Mouse (Mus musculus) forebrain, embryonic 14.5 days (tissue): ENCODE measurements around the gene Myh7b. TPM values are rescaled to one million over a fixed set of nuclear protein-coding genes. Genes with fewer than 3 reads are reported as not detected.
A peak's percentile ranks its signal among the peaks of the same experiment; 100 is the strongest.

Experiments
- ATAC-seq: fragments of 200-750 bp; cut with Nextera tagmentation; 2 replicates; pipeline ENCODE4 v1.8.0; 2017; ENCODE audit warnings: mild to moderate bottlenecking, moderate library complexity
- DNase-seq: peaks from one replicate; pipeline ENCODE4 v3.0.0-alpha.2; 2015; ENCODE audit warnings: low spot score
- H3K27ac ChIP-seq: fragments of 300-500 bp; sonication (generic); 2 replicates; pipeline ENCODE4 v1.5.1; 2014; ENCODE audit warnings: low read depth, mild to moderate bottlenecking, control low read depth, low read length, moderate library complexity
- H3K27me3 ChIP-seq: fragments of 300-500 bp; sonication (generic); replicated peaks from 2 replicates; pipeline ENCODE4 v1.6.1; 2014; ENCODE audit warnings: low read length, control low read depth, mixed read lengths; ENCODE audit not compliant: control insufficient read depth, insufficient read depth
- H3K36me3 ChIP-seq: fragments of 300-500 bp; sonication (generic); 2 replicates; pipeline ENCODE4 v1.6.1; 2014; ENCODE audit warnings: low read length, control low read depth; ENCODE audit not compliant: control insufficient read depth, insufficient read depth
- H3K4me1 ChIP-seq: fragments of 300-500 bp; sonication (generic); 2 replicates; pipeline ENCODE4 v1.6.1; 2014; ENCODE audit warnings: antibody characterized with exemption, low read length, control low read depth; ENCODE audit not compliant: control insufficient read depth, insufficient read depth
- H3K4me2 ChIP-seq: fragments of 300-500 bp; sonication (generic); 2 replicates; pipeline ENCODE4 v1.6.1; 2014; ENCODE audit warnings: mild to moderate bottlenecking, control low read depth, low read length
- H3K4me3 ChIP-seq: fragments of 300-500 bp; sonication (generic); 2 replicates; pipeline ENCODE4 v1.5.1; 2014; ENCODE audit warnings: low read depth, low read length, control low read depth
- H3K9ac ChIP-seq: fragments of 300-500 bp; sonication (generic); 2 replicates; pipeline ENCODE4 v1.6.1; 2014; ENCODE audit warnings: mild to moderate bottlenecking, low read length, control low read depth, moderate library complexity
- H3K9me3 ChIP-seq: fragments of 300-500 bp; sonication (generic); replicated peaks from 2 replicates; pipeline ENCODE4 v1.6.1; 2016; ENCODE audit warnings: low read length, control low read depth, mixed read lengths; ENCODE audit not compliant: control insufficient read depth
- WGBS: fragments of 180-500 bp; shearing (Covaris S2); extraction: QIAGEN DNeasy Blood & Tissue Kit; methylation state at CpG from one replicate; pipeline ENCODE4 v1.1.7; 2014; 5-methylcytosine and 5-hydroxymethylcytosine counted together
- microRNA counts: library from miRNA; unstranded; fragments of <30 nt; microRNA quantifications from one replicate; lab custom pipeline; 2016
- microRNA-seq: library from miRNA; unstranded; fragments of <30 nt; microRNA quantifications from one replicate; pipeline ENCODE4, GENCODE M21; 2016
- polyA plus RNA-seq: library from polyadenylated mRNA; unstranded; fragments of >200 nt; fragmentation: Nextera tagmentation; extraction: Ambion mirVana; gene quantifications from 2 replicates; pipeline ENCODE4 v1.2.1, GENCODE M21; 2014

Myh7b gene
- polyA plus RNA-seq, 1 experiment from 2014 or later, result 0.08 TPM

DNA sequence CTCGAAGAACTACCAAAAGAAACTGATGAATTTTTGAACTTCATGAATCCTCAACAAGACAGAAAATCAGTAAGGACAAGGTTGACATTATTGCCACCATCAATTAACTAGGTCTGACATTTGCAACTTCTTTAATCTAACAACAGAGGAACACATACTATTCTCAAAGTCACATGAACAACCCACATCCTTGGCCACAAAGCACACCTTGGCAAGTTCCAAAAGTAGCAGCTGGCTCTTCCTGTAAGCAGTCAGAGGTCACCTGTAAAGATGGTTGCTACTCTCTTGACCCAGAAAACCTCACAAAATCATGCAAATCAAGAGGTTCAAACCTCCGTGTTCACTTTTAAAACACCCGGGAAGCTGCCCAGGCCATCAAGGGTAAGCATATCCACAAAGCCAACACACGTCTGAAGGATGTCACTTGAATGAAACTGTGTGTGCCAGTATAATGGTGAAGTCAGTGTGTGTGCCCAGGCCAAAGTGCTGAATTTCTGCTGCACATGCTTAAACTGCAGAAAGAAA, 68.6 kb downstream of the Myh7b start:
- H3K4me3 ChIP-seq, result no peak overlapping the region
- H3K27ac ChIP-seq, result no peak overlapping the region
- H3K36me3 ChIP-seq, result no peaks in the 10 kb centered on the region
- H3K9ac ChIP-seq, result no peak overlapping the region
- no peaks in the 10 kb centered on the region for H3K4me1 ChIP-seq
- H3K27me3 ChIP-seq, result no peaks in the 10 kb centered on the region
- WGBS, result 91% methylated on average over 4 of the region's 4 CpGs
- DNase-seq (no peak), ATAC-seq (no peak)
- no peak overlapping the region for H3K4me2 ChIP-seq
- H3K9me3 ChIP-seq, result no peaks in the 10 kb centered on the region

GRCm38 (mm10) chr2:155680591-155680990, 69.6 kb downstream of the Myh7b start:
- no peak for ATAC-seq

GRCm38 (mm10) chr2:155681194-155681593, 70.2 kb downstream of the Myh7b start:
- Histone ChIP-seq H3K4me1 (no peaks in the 10 kb centered on the region), H3K4me3 (no peak overlapping the region), H3K9me3 (no peaks in the 10 kb centered on the region), H3K36me3 (peaks cover 5% of the 10 kb centered on the region; the same call in 1 of the 2 replicates), H3K4me2 (no peak overlapping the region), H3K27ac (no peak overlapping the region), H3K9ac (no peak overlapping the region), H3K27me3 (no peaks in the 10 kb centered on the region)
- ATAC-seq (no peak), DNase-seq (no peak)
- 84% methylated on average over 8 of the region's 8 CpGs for WGBS

More at GRCm38 (mm10) chr2:155680591-155680990, 69.6 kb downstream of the Myh7b start:
- DNase-seq, result no peak
- Histone ChIP-seq H3K9ac (no peak overlapping the region), H3K27ac (no peak overlapping the region), H3K4me3 (no peak overlapping the region), H3K36me3 (peaks cover 2% of the 10 kb centered on the region; the same call in 1 of the 2 replicates), H3K4me1 (no peaks in the 10 kb centered on the region), H3K27me3 (no peaks in the 10 kb centered on the region), H3K9me3 (no peaks in the 10 kb centered on the region), H3K4me2 (no peak overlapping the region)
- 80% methylated on average over 5 of the region's 5 CpGs for WGBS

- H3K9me3 ChIP-seq, result no peaks in the 10 kb centered on the region
- no peak for DNase-seq
- WGBS, result 94% methylated on average over 2 of the region's 2 CpGs
- H3K36me3 ChIP-seq, result peaks cover 7% of the 10 kb centered on the region; the same call in 1 of the 2 replicates
- H3K27me3 ChIP-seq, result no peaks in the 10 kb centered on the region
- H3K27ac ChIP-seq, result no peak overlapping the region
- no peak for ATAC-seq
- H3K4me1 ChIP-seq, result no peaks in the 10 kb centered on the region
- no peak overlapping the region for H3K4me3 ChIP-seq
- no peak overlapping the region for H3K4me2 ChIP-seq
- no peak overlapping the region for H3K9ac ChIP-seq
Measured at GRCm38 (mm10) chr2:155681874-155682273, 70.9 kb downstream of the Myh7b start.

DNA sequence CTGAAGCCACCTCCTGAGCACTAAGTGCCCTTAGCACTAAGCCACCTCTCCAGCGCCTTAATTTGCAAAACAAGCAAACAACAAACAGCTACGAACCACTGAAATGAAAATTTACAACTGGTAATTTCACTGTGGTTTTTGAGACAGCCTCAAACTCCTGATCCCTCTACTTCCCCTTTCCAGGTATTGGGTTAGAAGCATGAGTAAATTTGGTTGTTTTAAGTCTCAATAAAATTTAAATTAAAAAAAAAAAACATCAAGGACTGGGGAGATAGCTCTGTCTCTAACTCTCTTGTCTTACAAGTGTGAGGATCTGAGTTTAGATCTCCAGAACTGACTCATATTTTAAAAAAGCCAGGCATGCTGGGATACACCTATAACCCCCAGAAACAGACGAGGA, 72.1 kb downstream of the Myh7b start:
- Histone ChIP-seq H3K9ac (no peak overlapping the region), H3K4me2 (no peak overlapping the region), H3K4me1 (no peaks in the 10 kb centered on the region), H3K4me3 (no peak overlapping the region), H3K36me3 (peaks cover 14% of the 10 kb centered on the region), H3K9me3 (no peaks in the 10 kb centered on the region), H3K27ac (no peak overlapping the region), H3K27me3 (no peaks in the 10 kb centered on the region)
- DNase-seq, result no peak
- no peak for ATAC-seq
- 75% methylated on average over 3 of the region's 3 CpGs for WGBS

- H3K27ac ChIP-seq, result no peak overlapping the region
- no peaks in the 10 kb centered on the region for H3K9me3 ChIP-seq
- DNase-seq (no peak), ATAC-seq (no peak)
- no peaks in the 10 kb centered on the region for H3K4me1 ChIP-seq
- H3K27me3 ChIP-seq, result no peaks in the 10 kb centered on the region
- H3K4me2 ChIP-seq, result no peak overlapping the region
- peaks cover 14% of the 10 kb centered on the region for H3K36me3 ChIP-seq
- WGBS, result 94% methylated on average over 5 of the region's 5 CpGs
- H3K9ac ChIP-seq, result no peak overlapping the region
- H3K4me3 ChIP-seq, result no peak overlapping the region
Measured at GRCm38 (mm10) chr2:155683821-155684220, 72.8 kb downstream of the Myh7b start.

MicroRNAs within 50 kb of the gene (microRNA counts, 519-probe panel; counts per million panel counts)
- not detected for microRNA mmu-miR-499 (lab: Ali Mortazavi, UCI)

Small RNAs within 50 kb of the gene (microRNA-seq; reads per million reads assigned to microRNA genes)
- 2.1 reads per million, percentile 12 among the genes with 10 or more reads in this experiment for gene Mir499

Other genes with a start within 250 kb of the Myh7b start
- gene Trp53inp2, start 230.2 kb upstream of the Myh7b start, polyA plus RNA-seq, result 57.7 and 72.6 TPM in 2 replicates
- 29.9 and 30.8 TPM in 2 replicates for gene Ncoa6, start 137.3 kb upstream of the Myh7b start, polyA plus RNA-seq
- gene Acss2, start 93.3 kb upstream of the Myh7b start, polyA plus RNA-seq, result 17.5 TPM in 2 replicates
- gene Ggt7, start 93.0 kb upstream of the Myh7b start, polyA plus RNA-seq, result 18.8 and 25.6 TPM in 2 replicates
- 14.6 and 17.0 TPM in 2 replicates for gene Gss, start 18.4 kb upstream of the Myh7b start, polyA plus RNA-seq
- gene Trpc4ap, start 81.2 kb downstream of the Myh7b start, polyA plus RNA-seq, result 153 and 181 TPM in 2 replicates
- gene Edem2, start 118.3 kb downstream of the Myh7b start, polyA plus RNA-seq, result 39.9 TPM in 2 replicates
- not detected in 2 replicates for gene Gm17581, start 124.7 kb downstream of the Myh7b start, polyA plus RNA-seq
- 2.2 and 4.3 TPM in 2 replicates for gene Procr, start 139.9 kb downstream of the Myh7b start, polyA plus RNA-seq
- gene Mmp24, start 164.1 kb downstream of the Myh7b start, polyA plus RNA-seq, result 11.7 and 13.1 TPM in 2 replicates
- gene BC029722, start 208.2 kb downstream of the Myh7b start, polyA plus RNA-seq, result 21.9 and 24.0 TPM in 2 replicates
- 159 and 172 TPM in 2 replicates for gene Eif6, start 215.7 kb downstream of the Myh7b start, polyA plus RNA-seq
- 0.13 and 0.23 TPM in 2 replicates for gene Fam83c, start 223.6 kb downstream of the Myh7b start, polyA plus RNA-seq